In genomic region chr11:49609868-49610824, GRCm38 (mm10) we compare ENCODE assay signal across 10 mouse cellular contexts. TPM values are rescaled to one million over a fixed set of nuclear protein-coding genes. Genes with fewer than 3 reads are reported as not detected.
A peak's percentile ranks its signal among the peaks of the same experiment; 100 is the strongest.
DNase-seq lines count a peak whose midpoint lies in the region; ATAC-seq and TF ChIP-seq lines count a peak whose summit lies in the region.
"Not testable (repeated sequence)": the region's sequence is repeated elsewhere in the genome, so short reads cannot be mapped to it uniquely, and the experiment has no call there.
"Had no signal": no experiment of that assay in that cellular context is flagged by ENCODE, and none has a peak within 500 bp of the region (broad histone marks: within the 10 kb centered on the region; RNA-seq: fewer than 3 reads in every experiment).

No protein-coding gene starts in this region.

- not testable (repeated sequence) for TF ChIP-seq POLR2A in cortical plate, adult 2 months (IDR thresholded peaks at IDR 0.05; ENCODE audit: extremely low read depth, insufficient read depth, low read length); liver, adult 2 months (IDR thresholded peaks at IDR 0.05; ENCODE audit: extremely low read depth, insufficient read depth, low read length); olfactory bulb, adult 2 months (IDR thresholded peaks at IDR 0.05; ENCODE audit: insufficient read depth, low read depth, low read length)

- TF ChIP-seq CTCF in cortical plate, adult 2 months (IDR thresholded peaks at IDR 0.05; ENCODE audit: extremely low read depth, insufficient read depth, low read length); liver, adult 2 months (IDR thresholded peaks at IDR 0.05; ENCODE audit: low read depth, low read length); olfactory bulb, adult 2 months (IDR thresholded peaks at IDR 0.05; ENCODE audit: insufficient read depth, low read depth, low read length): not testable (repeated sequence)

- not testable (repeated sequence) for H3K27ac ChIP-seq in cortical plate, adult 2 months (ENCODE audit: insufficient read depth, low read length); olfactory bulb, adult 2 months (ENCODE audit: insufficient read depth, low read depth, low read length)
- peak overlapping the region; percentile 31 for H3K27ac ChIP-seq in liver, adult 2 months (replicated peaks; ENCODE audit: insufficient read depth, low read depth, low read length)

- not testable (repeated sequence) for H3K79me2 ChIP-seq in liver, adult 2 months (ENCODE audit: control insufficient read depth, insufficient read depth, low read length)

- H3K36me3 ChIP-seq in liver, adult 2 months (ENCODE audit: control insufficient read depth, insufficient read depth, low read length) = not testable (repeated sequence)

- H3K4me1 ChIP-seq in cortical plate, adult 2 months (ENCODE audit: control insufficient read depth, insufficient read depth, low read length); liver, adult 2 months (ENCODE audit: control insufficient read depth, insufficient read depth, low read length); olfactory bulb, adult 2 months (ENCODE audit: control insufficient read depth, insufficient read depth, low read length): not testable (repeated sequence)

- intact Hi-C loops in heart, postnatal 36 days (cut with DNase I) = not testable (repeated sequence)

- WGBS in liver, adult 2 months = 4% methylated on average over 52 of the region's 52 CpGs
- 2% methylated on average over 52 of the region's 52 CpGs for WGBS in olfactory bulb, adult 2 months

- not testable (repeated sequence) for H3K27me3 ChIP-seq in liver, adult 2 months (ENCODE audit: control insufficient read depth, insufficient read depth, low read length)

- ATAC-seq in frontal cortex, adult (ENCODE audit: low TSS enrichment) = peak; percentile 23; the same call in 1 of the 2 replicates

- H3K4me3 ChIP-seq in cortical plate, adult 2 months (ENCODE audit: insufficient read depth, low read length) = peak overlapping the region; percentile 15
- peak overlapping the region; percentile 75 for H3K4me3 ChIP-seq in liver, adult 2 months (ENCODE audit: insufficient read depth, low read depth, low read length)
- peak overlapping the region; percentile 36 for H3K4me3 ChIP-seq in olfactory bulb, adult 2 months (ENCODE audit: insufficient read depth, low read depth, low read length)

- peak overlapping the region; percentile 77 for H3K9ac ChIP-seq in liver, adult 2 months (ENCODE audit: low read depth, low read length)

- DNase-seq in ES-CJ7 (ENCODE audit: low read depth, low spot score) = peak; percentile 69
- peak; percentile 48 to 50 for DNase-seq in heart, postnatal 36 days
- peak; percentile 43 for DNase-seq in kidney, adult 9 months
- not testable (repeated sequence) for DNase-seq in liver, adult 2 months (ENCODE audit: extremely low read depth, low read depth, low spot score)
- peak; percentile 63 to 65 for DNase-seq in lung, postnatal 4 days

RNA-seq across cellular contexts. Expression of gene Flt4, which starts 1.1 kb away (rescaled TPM):
- 1.9 and 2.1 TPM in 2 replicates for polyA plus RNA-seq in cortical plate, adult 2 months (2012; rRNA removed)
- total RNA-seq in heart, postnatal 36 days (2021) = 10 to 100 TPM; 10.3 to 11.6 TPM
- 7.8 and 13.6 TPM in 2 replicates for total RNA-seq in liver, adult 2 months (2014; rRNA removed)
- polyA plus RNA-seq in liver, adult 2 months (2012; rRNA removed) = 7.5 and 9.8 TPM in 2 replicates
- polyA plus RNA-seq in olfactory bulb, adult 2 months (2012; ENCODE audit: insufficient read depth, insufficient read length, low replicate concordance, missing spikeins) = not detected in 2 replicates

RNA-seq across cellular contexts. Expression of gene Scgb3a1, which starts 53.3 kb away (rescaled TPM):
- 0.55 TPM in 1 of 2 replicates, not detected in the other for polyA plus RNA-seq in cortical plate, adult 2 months (2012; rRNA removed)
- total RNA-seq in heart, postnatal 36 days (2021) = 1 to 10 TPM in 1 of 2 experiments, not detected in 1; 1.2 TPM
- total RNA-seq in liver, adult 2 months (2014; rRNA removed) = not detected in 2 replicates
- 0.22 TPM in 1 of 2 replicates, not detected in the other for polyA plus RNA-seq in liver, adult 2 months (2012; rRNA removed)
- polyA plus RNA-seq in olfactory bulb, adult 2 months (2012; ENCODE audit: insufficient read depth, insufficient read length, low replicate concordance, missing spikeins) = not detected in 2 replicates
- total RNA-seq: layer of hippocampus, adult 18-20 months had no signal
- polyA plus RNA-seq: macrophage had no signal

RNA-seq across cellular contexts. Expression of gene Olfr1380, which starts 53.5 kb away (rescaled TPM):
- polyA plus RNA-seq in cortical plate, adult 2 months (2012; rRNA removed) = not detected in 2 replicates
- not detected for total RNA-seq in heart, postnatal 36 days (2021)
- total RNA-seq in liver, adult 2 months (2014; rRNA removed) = not detected in 2 replicates
- polyA plus RNA-seq in liver, adult 2 months (2012; rRNA removed) = not detected in 2 replicates
- not detected in 2 replicates for polyA plus RNA-seq in olfactory bulb, adult 2 months (2012; ENCODE audit: insufficient read depth, insufficient read length, low replicate concordance, missing spikeins)
- total RNA-seq: layer of hippocampus, adult 18-20 months had no signal
- polyA plus RNA-seq: macrophage had no signal

Comparison
In these comparisons a context has a peak if more than half of its experiments do, and no peak if none do; other contexts are left out.
1. H3K4me3 ChIP-seq: peak in every context shown above with its lines; median percentile 75 in liver, adult 2 months; 36 in olfactory bulb, adult 2 months; 15 in cortical plate, adult 2 months.